Mouse (Mus musculus) erythroid progenitor cell, adult 5-6 weeks (primary cell): Measurements from ENCODE around the gene Olfr125. TPM values are rescaled to one million over a fixed set of nuclear protein-coding genes. Genes with fewer than 3 reads are reported as not detected.

Source experiments
- ATAC-seq: replicated peaks from 2 replicates; pipeline ENCODE4 v1.8.0; 2016; ENCODE audit warnings: moderate number of reproducible peaks, mild to moderate bottlenecking, moderate TSS enrichment, inconsistent platforms; ENCODE audit not compliant: poor library complexity, low FRiP score, severe bottlenecking
- total RNA-seq, 2 experiments: library from RNA; stranded (forward) in 1 of 2; stranded (reverse) in 1 of 2; fragments of 150-400 nt in 1 of 2; fragments of 186-747, 209-891 nt in 1 of 2; gene quantifications; 2 replicates each; pipeline versions ENCODE4 v1.2.3 to v1.2.4; 2015 to 2017; ENCODE audit warnings: low replicate concordance in 2 of 2

The Olfr125 gene
- total RNA-seq (2015; ENCODE audit: low replicate concordance) (not detected in 2 replicates), total RNA-seq (2017; ENCODE audit: low replicate concordance) (not detected in 2 replicates)

- ATAC-seq: no peak
Measured at GRCm38 (mm10) chr17:37832649-37833048, at the start of gene Olfr125. Olfr125 (plus strand) TSS chr17:37832949.

GRCm38 (mm10) chr17:37793229-37793628 lies 39.5 kb upstream of the Olfr125 start, which contains the start of gene Olfr123:
Olfr123 (plus strand) TSS chr17:37793529.
- no peak for ATAC-seq

DNA sequence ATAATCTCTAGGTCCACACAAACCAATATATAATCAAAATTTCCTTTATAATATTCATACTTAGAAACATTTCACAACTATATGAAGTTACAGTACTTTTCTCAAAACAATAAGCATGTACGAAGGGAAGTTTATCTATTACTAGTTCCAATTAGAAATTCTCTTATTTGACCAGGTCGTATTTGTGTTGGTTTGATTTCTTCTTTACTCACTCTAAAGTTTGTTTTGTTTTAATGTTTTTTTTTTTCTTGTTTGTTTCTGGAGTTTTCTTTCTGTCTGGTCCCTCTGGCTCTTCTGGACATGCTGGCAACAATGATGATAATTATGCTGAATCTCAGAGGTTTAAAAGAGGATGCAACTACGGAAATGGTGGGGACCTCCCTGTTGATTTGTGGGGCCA lies 33.2 kb upstream of the Olfr125 start, which contains the start of gene Olfr124:
Gene Olfr124 (plus strand): TSS at position 301 of the 400 bp plus-strand sequence.
- no peak for ATAC-seq

- no peak for ATAC-seq
Measured at GRCm38 (mm10) chr17:37847183-37847582, 14.4 kb downstream of the Olfr125 start, which contains the start of gene Olfr126. Olfr126 (plus strand) TSS chr17:37847483.

DNA sequence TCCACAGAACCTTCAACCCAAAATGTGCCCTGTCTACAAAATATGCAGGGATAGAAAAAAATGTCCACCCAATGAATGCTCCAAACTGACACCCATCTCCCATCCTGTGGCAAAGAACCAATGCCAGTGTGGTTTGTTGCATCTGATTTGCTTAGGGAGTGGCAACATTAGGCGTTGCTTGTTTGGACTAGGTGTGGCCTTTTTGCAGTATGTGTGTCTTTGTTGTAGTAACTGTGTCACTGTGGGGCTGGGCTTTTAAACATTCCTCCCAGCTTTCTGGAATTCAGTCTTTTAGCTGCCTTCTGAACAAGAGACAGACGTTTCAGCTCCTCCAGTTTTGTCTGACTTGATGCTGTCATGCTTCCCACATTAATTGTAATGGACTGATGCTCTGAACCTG lies 31.2 kb downstream of the Olfr125 start:
- no peak for ATAC-seq

DNA sequence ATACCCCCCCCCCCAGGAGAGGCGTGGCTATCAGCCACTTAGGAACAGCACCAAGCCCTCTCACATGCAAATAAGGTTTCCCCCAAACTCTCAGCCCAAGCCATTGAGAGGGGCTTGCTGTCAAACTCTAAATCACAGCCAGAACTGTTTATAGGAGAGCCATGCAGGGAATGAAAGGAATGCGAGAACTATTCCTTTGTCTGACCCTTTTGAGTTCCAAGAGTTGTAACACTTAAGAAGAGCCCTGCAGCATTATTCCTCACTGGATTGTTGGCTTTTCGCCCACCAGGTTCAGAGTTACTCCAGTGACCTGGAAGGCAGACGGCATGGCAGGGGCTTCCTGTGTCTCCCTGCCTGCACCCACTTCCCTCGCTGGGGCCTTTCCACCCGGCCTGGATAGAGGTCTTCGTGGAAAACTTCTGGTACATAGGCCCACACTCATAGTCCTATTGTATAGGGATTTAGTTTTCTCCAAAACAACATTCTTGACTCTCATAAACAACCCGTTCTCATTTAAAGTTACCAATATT lies 37.0 kb downstream of the Olfr125 start:
- ATAC-seq: no peak

DNA sequence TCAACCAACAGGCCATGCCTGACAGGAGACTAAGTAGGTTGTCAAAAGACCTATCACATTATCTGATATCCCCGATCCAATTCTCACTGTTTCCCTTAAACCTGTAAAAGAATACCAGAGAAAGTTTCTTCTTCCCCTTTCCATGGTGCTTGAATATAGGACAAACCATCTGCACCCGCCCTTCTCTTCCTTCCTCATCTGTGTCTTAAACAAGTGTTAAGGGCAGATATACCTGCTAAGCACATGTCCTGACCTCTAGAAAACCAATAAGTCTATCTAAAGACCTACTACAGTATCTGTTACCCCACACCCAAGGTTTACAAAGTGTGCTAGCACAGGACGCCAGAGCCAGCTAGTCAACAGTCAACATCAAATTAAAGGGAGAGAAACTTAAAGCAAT lies 41.1 kb downstream of the Olfr125 start:
- no peak for ATAC-seq

Other genes starting within 250 kb of the Olfr125 start
- not detected in 2 replicates for gene Olfr114, start 240.2 kb upstream of the Olfr125 start, total RNA-seq (2015; ENCODE audit: low replicate concordance)
- not detected in 2 replicates for gene Olfr114, start 240.2 kb upstream of the Olfr125 start, total RNA-seq (2017; ENCODE audit: low replicate concordance)
- not detected in 2 replicates for gene Olfr115, start 205.8 kb upstream of the Olfr125 start, total RNA-seq (2015; ENCODE audit: low replicate concordance)
- not detected in 2 replicates for gene Olfr115, start 205.8 kb upstream of the Olfr125 start, total RNA-seq (2017; ENCODE audit: low replicate concordance)
- not detected in 2 replicates for gene Olfr116, start 205.8 kb upstream of the Olfr125 start, total RNA-seq (2015; ENCODE audit: low replicate concordance)
- not detected in 2 replicates for gene Olfr116, start 205.8 kb upstream of the Olfr125 start, total RNA-seq (2017; ENCODE audit: low replicate concordance)
- not detected in 2 replicates for gene Olfr117, start 169.2 kb upstream of the Olfr125 start, total RNA-seq (2015; ENCODE audit: low replicate concordance)
- not detected in 2 replicates for gene Olfr117, start 169.2 kb upstream of the Olfr125 start, total RNA-seq (2017; ENCODE audit: low replicate concordance)
- not detected in 2 replicates for gene Olfr118, start 166.0 kb upstream of the Olfr125 start, total RNA-seq (2015; ENCODE audit: low replicate concordance)
- gene Olfr118, start 166.0 kb upstream of the Olfr125 start, total RNA-seq (2017; ENCODE audit: low replicate concordance): not detected in 2 replicates
- gene Olfr119, start 136.4 kb upstream of the Olfr125 start, total RNA-seq (2015; ENCODE audit: low replicate concordance): not detected in 2 replicates
- gene Olfr119, start 136.4 kb upstream of the Olfr125 start, total RNA-seq (2017; ENCODE audit: low replicate concordance): not detected in 2 replicates
- not detected in 2 replicates for gene Olfr120, start 111.1 kb upstream of the Olfr125 start, total RNA-seq (2015; ENCODE audit: low replicate concordance)
- not detected in 2 replicates for gene Olfr120, start 111.1 kb upstream of the Olfr125 start, total RNA-seq (2017; ENCODE audit: low replicate concordance)
- not detected in 2 replicates for gene Olfr121, start 84.1 kb upstream of the Olfr125 start, total RNA-seq (2015; ENCODE audit: low replicate concordance)
- gene Olfr121, start 84.1 kb upstream of the Olfr125 start, total RNA-seq (2017; ENCODE audit: low replicate concordance): not detected in 2 replicates
- gene Olfr122, start 64.3 kb upstream of the Olfr125 start, total RNA-seq (2015; ENCODE audit: low replicate concordance): not detected in 2 replicates
- gene Olfr122, start 64.3 kb upstream of the Olfr125 start, total RNA-seq (2017; ENCODE audit: low replicate concordance): not detected in 2 replicates
- not detected in 2 replicates for gene Olfr123, start 39.4 kb upstream of the Olfr125 start, total RNA-seq (2015; ENCODE audit: low replicate concordance)
- gene Olfr123, start 39.4 kb upstream of the Olfr125 start, total RNA-seq (2017; ENCODE audit: low replicate concordance): not detected in 2 replicates
- not detected in 2 replicates for gene Olfr124, start 33.1 kb upstream of the Olfr125 start, total RNA-seq (2015; ENCODE audit: low replicate concordance)
- gene Olfr124, start 33.1 kb upstream of the Olfr125 start, total RNA-seq (2017; ENCODE audit: low replicate concordance): not detected in 2 replicates
- not detected in 2 replicates for gene Olfr126, start 14.5 kb downstream of the Olfr125 start, total RNA-seq (2015; ENCODE audit: low replicate concordance)
- gene Olfr126, start 14.5 kb downstream of the Olfr125 start, total RNA-seq (2017; ENCODE audit: low replicate concordance): not detected in 2 replicates
- gene Olfr127, start 67.5 kb downstream of the Olfr125 start, total RNA-seq (2015; ENCODE audit: low replicate concordance): not detected in 2 replicates
- not detected in 2 replicates for gene Olfr127, start 67.5 kb downstream of the Olfr125 start, total RNA-seq (2017; ENCODE audit: low replicate concordance)
- gene Olfr128, start 87.6 kb downstream of the Olfr125 start, total RNA-seq (2015; ENCODE audit: low replicate concordance): not detected in 2 replicates
- gene Olfr128, start 87.6 kb downstream of the Olfr125 start, total RNA-seq (2017; ENCODE audit: low replicate concordance): not detected in 2 replicates
- not detected in 2 replicates for gene Olfr761, start 120.1 kb downstream of the Olfr125 start, total RNA-seq (2015; ENCODE audit: low replicate concordance)
- not detected in 2 replicates for gene Olfr761, start 120.1 kb downstream of the Olfr125 start, total RNA-seq (2017; ENCODE audit: low replicate concordance)
- gene Olfr129, start 227.1 kb downstream of the Olfr125 start, total RNA-seq (2015; ENCODE audit: low replicate concordance): not detected in 2 replicates
- not detected in 2 replicates for gene Olfr129, start 227.1 kb downstream of the Olfr125 start, total RNA-seq (2017; ENCODE audit: low replicate concordance)
- not detected in 2 replicates for gene Olfr130, start 231.0 kb downstream of the Olfr125 start, total RNA-seq (2015; ENCODE audit: low replicate concordance)
- not detected in 2 replicates for gene Olfr130, start 231.0 kb downstream of the Olfr125 start, total RNA-seq (2017; ENCODE audit: low replicate concordance)